In genomic region chr10:64418396-64418795, GRCm38 (mm10) we compare ENCODE assay signal across 7 mouse cellular contexts.
DNase-seq lines count a peak whose midpoint lies in the region.
"Not testable (repeated sequence)": the region's sequence is repeated elsewhere in the genome, so short reads cannot be mapped to it uniquely, and the experiment has no call there.

No protein-coding gene starts in this region.

- H3K36me3 ChIP-seq in embryonic facial prominence, embryonic 10.5 days (replicated peaks): not testable (repeated sequence)

- H3K4me1 ChIP-seq in embryonic facial prominence, embryonic 10.5 days: not testable (repeated sequence)

- H3K9me3 ChIP-seq in embryonic facial prominence, embryonic 10.5 days: not testable (repeated sequence)

- not testable (repeated sequence) for H3K4me3 ChIP-seq in embryonic facial prominence, embryonic 10.5 days

- DNase-seq in 416B (ENCODE audit: low read depth) (peak; percentile 12), NIH3T3 (ENCODE audit: low read depth) (peak; percentile 63)
- peak; percentile 4 for DNase-seq in adrenal gland, postnatal 25 days
- DNase-seq in embryonic facial prominence, embryonic 10.5 days (ENCODE audit: low spot score): peak; percentile 26
- DNase-seq in heart, postnatal 4 days: peak; percentile 12
- peak; percentile 45 to 49 for DNase-seq in kidney, postnatal 4 days
- DNase-seq in lung, postnatal 10 days: peak; percentile 3

- not testable (repeated sequence) for H3K27ac ChIP-seq in embryonic facial prominence, embryonic 10.5 days (replicated peaks)

- 22% methylated on average over 1 of the region's 1 CpGs for WGBS in embryonic facial prominence, embryonic 10.5 days

- H3K27me3 ChIP-seq in embryonic facial prominence, embryonic 10.5 days (replicated peaks; ENCODE audit: low read depth, poor library complexity, severe bottlenecking): not testable (repeated sequence)

Comparison
In these comparisons a context has a peak if more than half of its experiments do, and no peak if none do; other contexts are left out.
1. DNase-seq: peak in every context shown above with its lines; median percentile 63 in NIH3T3; 47 in kidney, postnatal 4 days; 26 in embryonic facial prominence, embryonic 10.5 days; 12 in 416B; 12 in heart, postnatal 4 days; 4 in adrenal gland, postnatal 25 days; 3 in lung, postnatal 10 days.